Mouse (Mus musculus) liver, postnatal 0 days (tissue): ENCODE data around the gene Nr1h5. TPM values are rescaled to one million over a fixed set of nuclear protein-coding genes. Genes with fewer than 3 reads are reported as not detected.
A peak's percentile ranks its signal among the peaks of the same experiment; 100 is the strongest.

Experiments used
- ATAC-seq: fragments of 200-750 bp; cut with Nextera tagmentation; 2 replicates; pipeline ENCODE4 v1.8.0; 2017; ENCODE audit warnings: mild to moderate bottlenecking, moderate library complexity
- DNase-seq: peaks from one replicate; pipeline ENCODE4 v3.0.0-alpha.2; 2016
- H3K27ac ChIP-seq: fragments of 300-500 bp; sonication (generic); 2 replicates; pipeline ENCODE4 v1.5.1; 2014; ENCODE audit warnings: antibody characterized with exemption, moderate library complexity, mild to moderate bottlenecking, low read depth
- H3K27me3 ChIP-seq: fragments of 300-500 bp; sonication (generic); 2 replicates; pipeline ENCODE4 v1.6.1; 2014; ENCODE audit warnings: low read length, control low read depth, mixed read lengths; ENCODE audit not compliant: insufficient read depth
- H3K36me3 ChIP-seq: fragments of 300-500 bp; sonication (generic); replicated peaks from 2 replicates; pipeline ENCODE4 v1.6.1; 2014; ENCODE audit warnings: mild to moderate bottlenecking, control low read depth, low read length, moderate library complexity, mixed read lengths; ENCODE audit not compliant: insufficient read depth
- H3K4me1 ChIP-seq: fragments of 300-500 bp; sonication (generic); 2 replicates; pipeline ENCODE4 v1.6.1; 2014; ENCODE audit warnings: antibody characterized with exemption, mild to moderate bottlenecking, control low read depth; ENCODE audit not compliant: insufficient read depth
- H3K4me2 ChIP-seq: fragments of 300-500 bp; sonication (generic); 2 replicates; pipeline ENCODE4 v1.6.1; 2014; ENCODE audit warnings: low read depth, mild to moderate bottlenecking, low read length, moderate library complexity, mixed read lengths
- H3K4me3 ChIP-seq: fragments of 300-500 bp; sonication (generic); 2 replicates; pipeline ENCODE4 v1.5.1; 2014; ENCODE audit warnings: low read depth, low read length
- H3K9ac ChIP-seq: fragments of 300-500 bp; sonication (generic); replicated peaks from 2 replicates; pipeline ENCODE4 v1.6.1; 2014; ENCODE audit warnings: mild to moderate bottlenecking, moderate library complexity
- H3K9me3 ChIP-seq: fragments of 300-500 bp; sonication (generic); 2 replicates; pipeline ENCODE4 v1.6.1; 2016; ENCODE audit warnings: mild to moderate bottlenecking, control low read depth, low read length, mixed read lengths
- CTCF ChIP-seq: sonication (generic); IDR thresholded peaks from 2 replicates; pipeline ENCODE4 v1.5.1; 2016; ENCODE audit warnings: antibody characterized with exemption, low read depth
- EP300 ChIP-seq: IDR thresholded peaks from 2 replicates; pipeline ENCODE4 v1.6.1; 2016; ENCODE audit warnings: antibody characterized with exemption, low read depth, mild to moderate bottlenecking
- WGBS: fragments of 180-500 bp; shearing (Covaris S2); extraction: QIAGEN DNeasy Blood & Tissue Kit; methylation state at CpG from one replicate; pipeline ENCODE4 v1.1.7; 2014; ENCODE audit not compliant: insufficient replicate concordance; 5-methylcytosine and 5-hydroxymethylcytosine counted together
- polyA plus RNA-seq: library from polyadenylated mRNA; unstranded; fragments of >200 nt; fragmentation: Nextera tagmentation; extraction: Ambion mirVana; gene quantifications from 2 replicates; pipeline ENCODE4 v1.2.1, GENCODE M21; 2015

Nr1h5 gene
- 2.1 and 2.2 TPM in 2 replicates for polyA plus RNA-seq

DNA sequence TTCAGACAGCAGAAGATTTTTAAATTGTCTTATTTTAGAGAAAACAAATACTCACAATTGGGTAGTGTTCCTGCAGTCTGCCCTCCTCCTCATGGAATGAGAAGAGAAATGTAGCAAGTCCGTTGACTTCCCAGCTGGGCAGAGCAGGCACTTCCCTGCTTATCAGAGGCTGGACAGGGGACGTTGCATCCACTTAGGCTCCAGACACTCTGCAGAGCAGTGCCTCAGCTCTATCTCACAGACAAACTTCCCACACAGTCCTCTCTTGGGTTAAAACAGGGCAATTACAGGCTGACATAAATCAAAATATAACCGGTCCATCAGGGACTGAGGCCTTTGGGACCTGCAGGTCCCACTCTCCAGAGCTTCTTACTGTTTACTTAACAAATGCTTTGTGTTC is at the start of gene Nr1h5:
Gene Nr1h5 (minus strand): TSS at position 101 of the 400 bp plus-strand sequence.
- DNase-seq: no peak
- no peaks in the 10 kb centered on the region for H3K9me3 ChIP-seq
- no peaks in the 10 kb centered on the region for H3K27me3 ChIP-seq
- WGBS: 44% methylated on average over 3 of the region's 3 CpGs
- no peak for TF ChIP-seq CTCF
- no peak for TF ChIP-seq EP300
- H3K4me1 ChIP-seq: no peaks in the 10 kb centered on the region
- no peak within 1 kb of the TSS for H3K4me2 ChIP-seq
- ATAC-seq: no peak
- no peaks in the 10 kb centered on the region for H3K36me3 ChIP-seq
- no peak within 1 kb of the TSS for H3K27ac ChIP-seq
- H3K9ac ChIP-seq: no peak within 1 kb of the TSS
- H3K4me3 ChIP-seq: no peak within 1 kb of the TSS

DNA sequence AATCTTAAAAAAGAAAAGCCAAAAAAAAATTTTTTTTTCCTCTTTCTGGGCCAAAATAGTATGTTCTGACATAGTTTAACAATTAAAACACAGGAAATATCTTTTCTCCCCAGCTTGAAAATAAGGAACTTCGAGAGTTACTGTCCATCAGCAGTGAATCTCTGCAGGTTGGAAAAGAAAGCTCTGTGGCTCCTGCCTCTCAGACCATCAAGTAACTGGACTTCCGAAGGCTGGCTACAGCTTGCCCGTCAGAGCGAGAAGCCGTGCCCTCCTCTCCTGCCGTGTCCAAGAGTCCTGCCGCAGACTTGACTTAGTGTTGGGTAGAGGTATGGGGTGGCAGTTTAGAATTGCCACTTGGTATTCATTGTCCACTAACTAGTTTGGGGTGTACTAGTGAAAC is 37.7 kb upstream of the Nr1h5 start:
- H3K4me2 ChIP-seq: no peak overlapping the region
- peaks cover 4% of the 10 kb centered on the region for H3K4me1 ChIP-seq
- no peaks in the 10 kb centered on the region for H3K9me3 ChIP-seq
- H3K36me3 ChIP-seq: peaks cover 41% of the 10 kb centered on the region
- TF ChIP-seq CTCF: no peak
- no peak for TF ChIP-seq EP300
- no peak overlapping the region for H3K9ac ChIP-seq
- ATAC-seq (no peak), DNase-seq (no peak)
- H3K27ac ChIP-seq: no peak overlapping the region
- no peaks in the 10 kb centered on the region for H3K27me3 ChIP-seq
- 88% methylated on average over 7 of the region's 7 CpGs for WGBS
- no peak overlapping the region for H3K4me3 ChIP-seq

DNA sequence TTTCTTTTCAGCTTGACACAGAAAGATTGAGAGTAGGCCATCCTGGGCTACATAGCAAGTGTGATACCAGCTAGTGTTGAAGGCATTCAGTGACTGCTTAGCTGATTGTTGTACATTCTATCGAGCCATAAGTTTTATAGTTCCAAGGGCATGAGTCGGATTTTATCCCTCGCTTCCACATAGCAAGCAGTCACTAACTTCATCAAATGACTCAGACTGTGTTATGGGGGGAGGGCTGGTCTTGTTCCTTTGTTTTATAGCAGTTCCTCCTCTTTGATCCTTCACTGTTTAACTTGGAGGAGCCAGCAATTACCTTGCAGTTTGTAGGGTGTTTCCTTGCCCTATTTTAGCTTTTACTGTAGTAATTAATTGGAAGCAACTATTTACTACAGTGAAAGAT is 33.7 kb upstream of the Nr1h5 start:
- TF ChIP-seq CTCF (no peak), EP300 (no peak)
- 82% methylated on average over 3 of the region's 3 CpGs for WGBS
- no peak overlapping the region for H3K4me3 ChIP-seq
- H3K4me2 ChIP-seq: 0 out of 2 replicates have a peak overlapping the region, but pooled peaks have one; percentile 27
- ATAC-seq (no peak), DNase-seq (no peak)
- H3K27ac ChIP-seq: no peak overlapping the region
- peaks cover 35% of the 10 kb centered on the region for H3K36me3 ChIP-seq
- H3K9me3 ChIP-seq: no peaks in the 10 kb centered on the region
- H3K4me1 ChIP-seq: peaks cover 14% of the 10 kb centered on the region
- no peaks in the 10 kb centered on the region for H3K27me3 ChIP-seq
- no peak overlapping the region for H3K9ac ChIP-seq

DNA sequence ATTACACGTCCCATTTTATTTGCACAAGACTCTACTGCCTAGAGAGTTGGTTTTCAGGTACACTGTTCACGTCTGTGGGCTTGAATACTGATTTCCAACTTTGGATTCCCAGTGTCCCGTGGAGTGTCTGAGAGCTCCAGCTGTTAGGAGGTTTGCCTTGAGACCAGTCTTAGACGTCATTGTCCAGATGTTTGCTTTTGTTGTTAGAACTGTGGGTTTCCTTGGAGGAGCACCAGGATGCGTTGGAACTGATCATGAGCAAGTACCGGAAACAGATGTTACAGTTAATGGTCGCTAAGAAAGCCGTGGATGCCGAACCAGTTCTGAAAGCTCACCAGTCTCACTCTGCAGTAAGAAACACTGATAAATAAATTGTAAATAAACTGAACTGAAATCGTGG is 33.1 kb upstream of the Nr1h5 start:
- TF ChIP-seq EP300: no peak
- TF ChIP-seq CTCF: no peak
- peak overlapping the region; percentile 75; the same call in 1 of the 2 replicates for H3K4me3 ChIP-seq
- H3K4me2 ChIP-seq: peak overlapping the region; percentile 69; the same call in 1 of the 2 replicates
- H3K36me3 ChIP-seq: peaks cover 30% of the 10 kb centered on the region
- WGBS: 54% methylated on average over 10 of the region's 10 CpGs
- no peaks in the 10 kb centered on the region for H3K27me3 ChIP-seq
- peaks cover 14% of the 10 kb centered on the region for H3K4me1 ChIP-seq
- H3K27ac ChIP-seq: no peak overlapping the region
- H3K9me3 ChIP-seq: no peaks in the 10 kb centered on the region
- DNase-seq (no peak), ATAC-seq (no peak)
- H3K9ac ChIP-seq: no peak overlapping the region

DNA sequence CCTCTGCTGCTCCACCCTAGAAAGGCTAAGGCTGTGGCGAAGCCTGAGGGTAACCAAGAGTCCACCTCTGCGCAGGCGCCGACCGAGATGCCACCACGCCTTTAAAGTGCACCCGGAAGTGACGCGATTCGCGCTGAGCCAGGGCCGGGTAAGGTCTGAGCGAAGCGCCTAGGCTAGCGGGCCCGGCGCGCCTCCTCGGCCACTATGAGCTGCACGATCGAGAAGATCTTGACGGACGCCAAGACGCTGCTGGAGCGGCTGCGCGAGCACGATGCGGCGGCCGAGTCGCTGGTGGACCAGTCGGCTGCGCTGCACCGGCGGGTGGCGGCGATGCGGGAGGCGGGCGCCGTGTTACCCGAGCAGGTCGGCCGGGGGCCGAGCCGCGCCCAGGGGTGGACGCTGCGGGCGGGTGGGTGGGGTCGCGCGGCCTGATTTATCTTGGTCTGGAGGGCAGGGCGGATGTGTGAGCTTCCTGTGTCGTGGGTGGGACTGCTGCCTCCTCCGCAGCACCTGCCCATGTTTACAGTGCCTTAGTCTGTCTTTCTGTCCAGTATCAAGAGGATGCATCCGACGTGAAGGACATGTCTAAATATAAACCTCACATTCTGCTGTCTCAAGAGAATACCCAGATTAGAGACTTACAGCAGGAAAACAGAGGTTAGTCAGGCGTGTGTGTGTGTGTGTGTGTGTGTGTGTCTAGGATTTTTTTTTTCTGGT is 31.8 kb upstream of the Nr1h5 start, which contains the start of gene Sike1:
Gene Sike1 (plus strand): TSS at position 104 of the 717 bp plus-strand sequence.
- Histone ChIP-seq H3K27me3 (no peaks in the 10 kb centered on the region), H3K9ac (peak within 1 kb of the TSS; percentile 78), H3K4me2 (peak within 1 kb of the TSS; percentile 69), H3K4me1 (peaks cover 14% of the 10 kb centered on the region), H3K9me3 (no peaks in the 10 kb centered on the region), H3K27ac (peak within 1 kb of the TSS; percentile 97), H3K36me3 (peaks cover 22% of the 10 kb centered on the region), H3K4me3 (peak within 1 kb of the TSS; percentile 75)
- DNase-seq (peak; percentile 94), ATAC-seq (peak; percentile 98)
- WGBS: under 1% methylated on average over 60 of the region's 60 CpGs
- TF ChIP-seq EP300: no peak
- no peak for TF ChIP-seq CTCF

DNA sequence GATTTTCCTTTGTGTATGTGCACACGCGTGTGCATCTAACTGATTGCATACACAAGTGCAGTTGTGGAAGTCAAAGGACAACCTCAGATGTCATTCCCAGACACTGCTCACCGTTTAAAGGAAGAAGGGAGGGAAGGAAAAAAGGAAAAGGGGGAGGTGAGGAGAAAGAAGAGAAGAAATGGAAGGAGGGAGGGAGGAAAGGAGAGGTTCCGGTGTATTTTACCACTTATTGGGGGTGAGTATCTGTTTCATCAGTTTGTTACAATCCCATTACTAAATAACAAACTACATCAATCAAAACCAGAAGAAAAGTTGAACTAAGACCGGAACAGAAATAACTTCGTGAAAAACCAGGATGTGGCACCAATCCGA is 31.3 kb upstream of the Nr1h5 start:
- no peak for TF ChIP-seq EP300
- no peak for TF ChIP-seq CTCF
- DNase-seq: no peak

More for the DNA sequence above, 31.3 kb upstream of the Nr1h5 start:
- peak overlapping the region; percentile 69 for H3K4me2 ChIP-seq
- WGBS: 42% methylated on average over 7 of the region's 7 CpGs
- H3K9ac ChIP-seq: peak overlapping the region; percentile 78; the same call in 1 of the 2 replicates
- peaks cover 17% of the 10 kb centered on the region for H3K36me3 ChIP-seq
- H3K9me3 ChIP-seq: no peaks in the 10 kb centered on the region
- peaks cover 14% of the 10 kb centered on the region for H3K4me1 ChIP-seq
- H3K27me3 ChIP-seq: no peaks in the 10 kb centered on the region
- no peak for ATAC-seq
- H3K4me3 ChIP-seq: peak overlapping the region; percentile 75
- peak overlapping the region; percentile 97 for H3K27ac ChIP-seq
